Mouse (Mus musculus) telencephalon, adult 2 months (tissue): ENCODE results near the gene Efl1.

Experiments used
- DNase-seq: peaks from one replicate; pipeline ENCODE4 v3.0.0-alpha.2; 2011; ENCODE audit warnings: low read depth, low spot score

Gene Efl1

DNA sequence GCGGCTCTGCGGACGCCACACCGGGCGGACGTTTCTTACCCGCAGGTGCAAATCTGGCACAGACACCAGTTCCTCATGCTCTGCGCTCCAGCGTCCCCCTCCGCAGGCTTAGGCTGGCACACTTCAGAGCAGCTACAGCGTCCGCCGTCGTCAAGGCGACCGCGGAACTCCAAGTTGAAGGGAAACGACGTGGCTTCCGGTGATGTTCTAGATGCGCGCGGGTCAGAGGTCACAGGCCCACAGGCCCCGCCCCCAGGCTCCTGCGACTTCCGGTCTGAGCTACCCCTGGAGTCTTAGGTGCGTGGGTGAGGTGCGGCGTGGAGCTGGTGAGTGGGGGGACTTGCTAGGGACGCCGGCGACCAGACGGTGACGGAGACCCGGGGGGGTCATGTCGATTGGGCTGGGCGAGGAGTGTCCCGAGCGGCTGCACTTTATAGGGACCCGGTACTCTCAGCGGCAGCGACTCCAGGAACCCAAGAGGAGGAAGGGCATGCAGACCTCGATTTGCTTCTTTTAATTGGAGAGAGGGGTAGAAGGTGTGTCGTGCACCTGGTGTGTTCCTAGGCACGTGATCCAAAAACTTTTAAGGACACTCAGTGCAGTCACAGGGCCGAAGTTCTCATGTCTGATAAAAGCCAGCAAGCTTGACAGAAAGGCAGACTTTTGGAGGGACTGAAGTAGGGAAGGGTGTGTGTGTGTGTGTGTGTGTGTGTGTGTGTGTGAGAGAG, at the start of gene Efl1, which contains the start of gene Saxo2:
Efl1 (plus strand) TSS at position 262 of the 728 bp plus-strand sequence.
Saxo2 (minus strand) TSS at position 176 of the 728 bp plus-strand sequence.
- DNase-seq: peak; percentile 94

DNA sequence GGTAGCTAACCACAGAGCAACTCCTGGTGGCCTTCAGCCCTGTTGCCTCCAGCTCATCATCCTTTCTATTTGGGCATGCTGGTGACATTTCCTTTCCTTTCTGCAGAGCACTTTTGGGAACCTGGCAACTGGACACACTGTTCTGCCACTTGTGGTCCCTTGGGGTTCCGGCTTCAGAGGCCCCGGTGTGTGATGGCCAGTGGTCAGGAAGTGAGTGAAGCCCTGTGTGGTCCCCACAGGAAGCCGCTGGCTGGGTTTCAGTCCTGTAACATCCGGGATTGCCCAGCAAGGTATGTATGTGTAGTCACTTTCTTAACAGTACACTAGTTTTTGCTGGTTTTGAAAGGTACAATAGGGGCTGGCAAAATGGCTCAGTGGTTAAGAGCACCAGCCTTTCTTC, 46.4 kb upstream of the Efl1 start:
- DNase-seq: no peak

DNA sequence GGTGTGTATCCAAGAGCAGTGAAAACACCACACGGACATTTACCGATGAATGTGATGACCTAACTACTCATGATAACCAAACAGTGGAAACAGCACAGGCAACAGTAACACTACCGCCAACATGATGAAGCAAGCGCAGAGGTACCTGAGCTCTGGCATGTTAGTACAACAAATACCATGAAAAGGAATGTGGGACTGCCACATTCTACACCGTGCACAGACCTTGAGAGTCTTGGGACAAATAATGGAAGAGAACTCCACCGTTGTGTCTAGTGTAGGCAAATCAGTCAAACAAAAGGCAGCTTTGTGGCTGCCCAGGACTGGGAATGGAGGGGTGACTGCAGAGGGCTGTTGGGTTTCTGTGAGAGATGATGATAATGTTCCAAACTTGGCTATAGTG, 43.0 kb upstream of the Efl1 start:
- no peak for DNase-seq

- no peak for DNase-seq
These were observed 38.8 kb upstream of the Efl1 start for GRCm38 (mm10) chr7:82609629-82610028.

- DNase-seq: no peak
These were observed 23.1 kb upstream of the Efl1 start for GRCm38 (mm10) chr7:82625342-82625741.

DNA sequence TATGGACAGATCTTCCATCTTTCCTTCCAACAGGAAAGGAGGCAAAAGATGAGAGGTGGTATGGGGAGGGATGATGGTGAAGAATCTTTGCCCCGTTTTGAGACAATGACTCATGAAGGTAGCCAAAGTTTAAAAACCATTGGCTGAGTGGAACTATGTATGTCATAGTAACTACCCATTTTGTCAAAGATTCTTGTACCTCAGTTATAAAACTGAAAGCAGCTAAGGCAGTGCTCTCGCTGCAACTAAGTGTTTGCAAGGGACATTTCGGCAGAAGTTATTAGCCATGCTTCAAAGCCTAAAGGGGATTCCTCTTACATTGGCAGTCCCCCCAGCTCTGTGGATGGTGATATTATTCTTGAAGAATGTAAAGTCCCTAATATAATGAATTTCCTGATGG, 1.2 kb upstream of the Efl1 start:
- DNase-seq: no peak

DNA sequence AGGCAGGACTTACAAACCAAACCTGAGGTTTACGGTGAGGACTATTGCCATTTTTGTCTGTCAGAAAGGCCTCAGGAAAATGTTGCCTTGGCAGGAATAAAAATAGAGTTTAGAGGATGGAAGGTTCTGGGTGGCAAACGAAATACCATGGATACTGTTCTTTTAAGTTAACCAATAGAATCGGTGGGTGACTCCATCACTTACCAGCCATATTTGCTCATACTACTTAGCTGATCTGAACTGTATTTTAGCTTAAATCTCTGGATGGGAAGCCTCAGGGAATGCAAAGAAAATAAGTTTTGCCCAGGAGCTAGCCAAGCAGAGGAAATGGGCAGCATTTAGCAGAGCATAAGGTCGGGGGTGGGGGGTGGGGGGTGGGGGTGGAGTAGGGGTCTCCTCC, 505 bp upstream of the Efl1 start:
- peak; percentile 6 for DNase-seq

DNA sequence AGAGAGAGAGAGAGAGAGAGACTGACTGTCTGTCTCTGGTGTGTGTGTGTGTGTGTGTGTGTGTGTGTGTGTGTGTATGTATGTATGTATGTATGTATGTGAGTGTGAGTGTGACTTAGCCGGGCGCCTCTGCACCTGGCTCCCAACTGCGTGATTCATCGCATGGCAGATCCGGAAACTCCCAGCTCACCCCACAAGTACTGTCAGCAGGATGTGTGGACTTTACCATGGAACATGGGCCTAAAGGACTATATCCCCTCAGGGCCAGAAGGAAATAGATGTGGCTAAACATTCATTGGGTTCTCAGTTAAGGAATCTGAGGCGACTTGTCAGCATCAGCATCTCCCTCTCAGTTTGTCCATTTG, 649 bp downstream of the Efl1 start:
- no peak for DNase-seq

DNA sequence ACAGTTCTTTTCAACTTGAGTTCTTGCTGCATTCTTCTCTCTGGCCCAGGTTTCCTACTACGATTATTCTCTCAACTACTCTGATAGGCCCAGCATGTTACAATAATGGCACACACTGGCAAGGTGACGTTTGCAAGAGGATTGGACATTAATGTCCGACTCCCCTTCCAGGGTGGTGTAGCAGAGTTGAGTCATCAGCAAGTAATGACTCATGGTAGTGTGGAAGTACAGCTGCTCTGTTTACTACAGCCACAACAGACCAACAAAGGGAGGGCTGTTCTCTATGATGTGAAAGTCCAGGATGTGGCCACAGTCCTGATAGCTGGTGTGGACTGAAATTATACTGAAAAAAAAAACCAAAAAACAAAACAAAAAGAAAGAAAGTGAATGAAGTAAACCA, 16.2 kb downstream of the Efl1 start:
- DNase-seq: no peak

GRCm38 (mm10) chr7:82676001-82676400, 27.6 kb downstream of the Efl1 start:
- no peak for DNase-seq

GRCm38 (mm10) chr7:82676834-82677233, 28.4 kb downstream of the Efl1 start:
- no peak for DNase-seq

- DNase-seq: no peak
These were observed 31.5 kb downstream of the Efl1 start for GRCm38 (mm10) chr7:82679901-82680300.

GRCm38 (mm10) chr7:82688736-82689135, 40.3 kb downstream of the Efl1 start:
- no peak for DNase-seq

DNA sequence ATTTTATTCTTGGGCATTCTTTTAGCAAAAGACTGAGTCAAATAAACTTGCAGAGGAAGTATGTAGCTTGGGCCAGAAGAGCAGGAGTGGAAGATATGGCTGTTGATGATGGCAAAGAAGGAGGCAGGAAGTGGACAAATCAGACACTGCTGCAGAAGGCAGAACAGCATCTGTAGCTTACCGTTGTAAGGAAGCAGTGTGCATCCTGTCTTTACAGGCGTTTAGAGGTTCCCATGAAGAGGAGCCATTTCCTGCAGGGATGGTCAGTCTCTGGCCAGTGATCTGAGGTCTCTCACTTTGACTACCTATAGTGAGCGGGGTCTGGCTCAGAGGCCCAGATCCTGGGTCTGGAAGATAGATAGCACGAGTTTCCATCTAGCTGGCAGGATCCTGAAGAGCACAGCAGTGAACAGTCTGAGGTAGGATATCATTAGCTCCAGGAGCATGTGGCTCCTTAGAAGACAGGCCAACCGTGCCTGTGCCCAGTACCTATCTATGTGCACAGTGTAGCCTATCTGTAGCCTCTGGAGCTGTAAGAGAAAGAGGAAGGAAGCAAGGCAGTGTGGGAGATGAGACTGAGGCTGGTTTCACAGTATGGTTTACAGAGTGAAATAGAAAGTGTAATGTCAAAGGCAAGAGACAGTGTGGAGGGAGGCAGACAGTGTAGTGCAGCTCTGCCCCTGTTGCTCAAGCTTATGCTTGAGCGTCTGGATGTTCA, 42.8 kb downstream of the Efl1 start:
- DNase-seq: no peak

DNA sequence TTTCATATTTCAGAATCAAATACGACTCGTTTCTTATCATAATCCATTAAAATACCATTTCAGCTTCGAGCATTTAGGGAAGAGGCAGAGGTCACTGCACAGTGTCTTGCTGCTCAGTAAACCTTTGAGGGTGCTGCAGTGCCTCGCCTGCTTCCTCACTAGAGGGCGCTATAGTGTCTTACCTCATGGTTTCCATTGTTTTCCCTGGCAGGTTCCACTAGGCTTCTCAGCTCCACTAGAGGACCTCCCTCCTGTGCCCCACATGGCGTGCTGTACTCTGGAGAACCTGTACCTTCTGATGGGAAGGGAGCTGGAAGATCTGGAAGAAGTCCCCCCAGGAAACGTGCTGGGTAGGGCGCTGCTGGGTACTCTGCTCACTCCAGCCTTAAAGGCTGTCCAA, 49.3 kb downstream of the Efl1 start:
- no peak for DNase-seq

- DNase-seq: no peak
These were observed 50.6 kb downstream of the Efl1 start for GRCm38 (mm10) chr7:82698968-82699367.

DNA sequence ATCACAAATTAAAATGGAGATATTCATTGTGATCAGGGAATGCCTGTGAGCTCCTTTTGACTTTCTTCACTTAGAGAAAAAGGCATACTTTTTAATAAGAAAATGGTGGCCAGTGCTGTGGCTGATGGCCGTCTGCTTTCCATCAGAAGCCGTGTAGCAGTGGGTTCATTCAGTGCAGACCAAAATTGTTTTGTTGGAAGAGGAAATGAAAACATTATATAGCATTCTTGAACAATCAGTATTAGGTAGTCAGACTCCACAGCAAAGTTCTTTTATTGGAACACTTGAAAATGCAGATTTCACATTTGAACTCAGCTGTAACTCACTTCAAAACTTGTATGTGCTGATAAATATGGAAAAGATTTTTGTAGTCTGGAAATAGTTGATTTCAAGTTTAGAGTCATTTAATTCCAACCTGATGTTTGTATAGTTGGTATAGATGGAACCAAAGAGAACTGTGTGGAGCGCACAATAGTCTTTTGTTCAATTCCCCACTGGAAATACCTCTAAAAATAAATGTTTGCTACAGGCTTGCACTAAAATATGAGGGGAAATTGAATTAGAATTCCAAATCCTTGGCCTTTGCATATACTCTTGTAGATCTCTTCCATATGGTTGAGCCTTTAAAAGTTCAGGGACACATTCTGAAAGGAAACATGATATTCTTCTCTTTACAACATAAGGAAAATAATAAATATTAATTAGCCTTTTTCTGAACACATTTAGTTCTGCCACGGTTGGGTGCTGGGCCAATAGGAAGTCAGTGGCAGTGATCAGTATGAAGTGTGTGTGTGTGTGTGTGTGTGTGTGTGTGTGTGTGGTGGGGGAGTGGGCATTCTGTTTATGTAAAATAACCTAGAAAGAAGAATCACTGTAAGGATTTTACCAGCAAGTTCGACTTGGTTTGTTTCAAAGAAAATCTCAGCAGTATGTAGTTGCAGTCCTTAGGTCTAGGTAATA, 54.2 kb downstream of the Efl1 start:
- DNase-seq: no peak

DNA sequence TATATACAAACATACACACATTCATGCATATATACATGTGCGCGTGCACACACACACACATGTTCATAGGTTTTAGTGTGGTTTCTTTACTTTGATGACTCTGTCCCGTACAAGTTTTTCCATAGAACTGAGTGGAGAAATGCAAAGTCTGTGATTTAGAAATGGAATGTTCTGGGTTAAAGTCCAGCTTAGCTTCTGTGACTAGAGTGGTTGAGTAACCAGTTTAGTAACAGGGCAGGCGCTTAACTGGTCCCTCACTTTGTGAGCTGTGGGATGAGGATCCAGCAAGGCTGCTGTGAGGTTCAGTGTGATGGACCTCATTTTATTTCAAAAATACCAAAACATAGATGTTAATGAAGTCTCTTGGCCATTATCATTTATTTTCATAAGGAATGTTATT, 60.8 kb downstream of the Efl1 start:
- no peak for DNase-seq

- peak; percentile 33 for DNase-seq
These were observed 66.9 kb downstream of the Efl1 start for GRCm38 (mm10) chr7:82715210-82715911.

DNA sequence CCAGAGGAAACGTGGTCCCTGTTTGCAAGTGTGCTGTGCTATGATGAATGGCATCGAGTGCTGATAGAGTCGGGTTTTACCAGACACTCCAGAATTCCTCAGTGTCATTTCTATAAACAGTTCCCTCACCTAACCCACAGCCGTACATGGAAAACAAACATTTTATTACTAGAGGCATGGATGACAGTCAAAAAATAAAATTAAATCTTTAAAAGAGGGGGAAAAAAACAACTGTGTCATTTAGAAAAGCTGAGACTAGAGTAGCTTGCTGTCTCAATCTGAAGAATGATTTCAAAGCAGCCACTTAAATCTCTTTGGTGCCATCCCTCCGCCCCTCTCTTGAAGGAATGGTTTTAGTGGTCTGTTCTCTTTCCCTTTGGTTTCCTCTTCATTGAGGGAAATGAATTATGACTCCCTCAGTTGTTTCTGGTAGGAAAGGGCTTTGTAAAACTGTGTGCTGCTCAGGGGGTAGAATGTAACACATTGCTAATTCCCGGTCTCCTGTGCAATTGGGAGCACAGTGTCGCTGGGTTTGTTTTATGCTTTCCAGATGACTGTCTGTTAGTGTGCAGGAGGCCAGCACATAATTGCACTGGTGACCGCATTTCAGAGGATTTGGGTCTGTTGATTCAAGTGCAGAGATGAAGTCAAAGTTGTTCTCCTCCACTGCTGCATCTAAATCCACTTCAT, 67.6 kb downstream of the Efl1 start:
- DNase-seq: no peak

DNA sequence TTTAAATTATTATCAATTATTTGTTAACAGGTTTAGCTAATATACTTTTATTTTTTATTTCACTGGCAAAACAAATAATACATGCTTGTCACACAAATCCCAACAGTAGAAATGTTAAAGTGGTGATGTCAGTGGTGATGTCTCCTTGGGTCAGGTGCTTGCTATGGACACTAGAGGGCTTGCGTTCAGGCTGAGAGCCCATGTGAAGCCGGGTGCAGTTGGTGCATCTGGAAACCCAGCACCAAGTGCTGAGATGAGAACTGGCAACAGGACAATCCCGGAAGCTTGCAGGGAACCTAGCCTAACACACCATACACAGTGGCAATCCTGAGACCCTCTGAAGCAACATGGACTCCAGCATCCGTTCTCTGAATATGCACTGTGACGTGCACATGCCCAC, 70.9 kb downstream of the Efl1 start:
- no peak for DNase-seq
